Mouse (Mus musculus): ENCODE results near the gene Trim9. TPM values are rescaled to one million over a fixed set of nuclear protein-coding genes. Genes with fewer than 3 reads are reported as not detected.

The Trim9 gene
- polyA plus RNA-seq, 1 experiment = not detected

GRCm38 (mm10) chr12:70267314-70267713 lies 80.1 kb downstream of the Trim9 start:
- Histone ChIP-seq H3K79me2 (ENCODE audit: control insufficient read depth, insufficient read depth) (no peaks in the 10 kb centered on the region), H3K36me3 (ENCODE audit: control insufficient read depth, insufficient read depth) (no peaks in the 10 kb centered on the region), H3ac (ENCODE audit: control insufficient read depth, insufficient read length, low read depth) (no peak overlapping the region), H3K4me3 (ENCODE audit: insufficient read depth, poor library complexity, severe bottlenecking) (no peak overlapping the region), H3K79me3 (ENCODE audit: low read depth) (no peaks in the 10 kb centered on the region), H3K27me3 (ENCODE audit: control insufficient read depth, insufficient read depth, insufficient read length) (peaks cover 33% of the 10 kb centered on the region)
- no peak for TF ChIP-seq MAX (IDR thresholded peaks at IDR 0.05)
- no peak for TF ChIP-seq USF1 (IDR thresholded peaks at IDR 0.05; ENCODE audit: low read depth)
- TF ChIP-seq MYOD1 (IDR thresholded peaks at IDR 0.05; ENCODE audit: control insufficient read depth, insufficient read length, low read depth) = no peak
- no peak for TF ChIP-seq FOSL1 (IDR thresholded peaks at IDR 0.05; ENCODE audit: insufficient read depth, low read length, poor library complexity, severe bottlenecking)
- no peak for TF ChIP-seq CEBPB (IDR thresholded peaks at IDR 0.05; ENCODE audit: low read depth)
- TF ChIP-seq MYOG (IDR thresholded peaks at IDR 0.05; ENCODE audit: control insufficient read depth, extremely low read depth, insufficient read length) = no peak
- TF ChIP-seq CTCF (IDR thresholded peaks at IDR 0.05; ENCODE audit: control insufficient read depth, insufficient read depth, insufficient read length) = no peak

GRCm38 (mm10) chr12:70266494-70266931 lies 80.9 kb downstream of the Trim9 start:
- TF ChIP-seq MYOG (IDR thresholded peaks at IDR 0.05; ENCODE audit: control insufficient read depth, extremely low read depth, insufficient read length) = no peak
- no peak for TF ChIP-seq CEBPB (IDR thresholded peaks at IDR 0.05; ENCODE audit: low read depth)
- no peak for TF ChIP-seq CTCF (IDR thresholded peaks at IDR 0.05; ENCODE audit: control insufficient read depth, insufficient read depth, insufficient read length)
- TF ChIP-seq MYOD1 (IDR thresholded peaks at IDR 0.05; ENCODE audit: control insufficient read depth, insufficient read length, low read depth) = no peak
- no peak for TF ChIP-seq FOSL1 (IDR thresholded peaks at IDR 0.05; ENCODE audit: insufficient read depth, low read length, poor library complexity, severe bottlenecking)
- TF ChIP-seq MAX (IDR thresholded peaks at IDR 0.05) = no peak
- no peak for TF ChIP-seq USF1 (IDR thresholded peaks at IDR 0.05; ENCODE audit: low read depth)
- Histone ChIP-seq H3K27me3 (ENCODE audit: control insufficient read depth, insufficient read depth, insufficient read length) (peaks cover 31% of the 10 kb centered on the region), H3K36me3 (ENCODE audit: control insufficient read depth, insufficient read depth) (no peaks in the 10 kb centered on the region), H3ac (ENCODE audit: control insufficient read depth, insufficient read length, low read depth) (no peak overlapping the region), H3K79me3 (ENCODE audit: low read depth) (no peaks in the 10 kb centered on the region), H3K4me3 (ENCODE audit: insufficient read depth, poor library complexity, severe bottlenecking) (no peak overlapping the region), H3K79me2 (ENCODE audit: control insufficient read depth, insufficient read depth) (no peaks in the 10 kb centered on the region)

GRCm38 (mm10) chr12:70263721-70264120 lies 83.7 kb downstream of the Trim9 start:
- no peak overlapping the region for H3K4me3 ChIP-seq (ENCODE audit: insufficient read depth, poor library complexity, severe bottlenecking)
- H3K79me2 ChIP-seq (ENCODE audit: control insufficient read depth, insufficient read depth) = no peaks in the 10 kb centered on the region
- no peaks in the 10 kb centered on the region for H3K79me3 ChIP-seq (ENCODE audit: low read depth)
- H3ac ChIP-seq (ENCODE audit: control insufficient read depth, insufficient read length, low read depth) = no peak overlapping the region
- TF ChIP-seq CTCF (IDR thresholded peaks at IDR 0.05; ENCODE audit: control insufficient read depth, insufficient read depth, insufficient read length) = no peak
- H3K36me3 ChIP-seq (ENCODE audit: control insufficient read depth, insufficient read depth) = no peaks in the 10 kb centered on the region
- peaks cover 37% of the 10 kb centered on the region for H3K27me3 ChIP-seq (ENCODE audit: control insufficient read depth, insufficient read depth, insufficient read length)

GRCm38 (mm10) chr12:70262271-70262953 lies 85.0 kb downstream of the Trim9 start:
- H3K79me3 ChIP-seq (ENCODE audit: low read depth) = no peaks in the 10 kb centered on the region
- no peak overlapping the region for H3ac ChIP-seq (ENCODE audit: control insufficient read depth, insufficient read length, low read depth)
- H3K36me3 ChIP-seq (ENCODE audit: control insufficient read depth, insufficient read depth) = no peaks in the 10 kb centered on the region
- no peak for TF ChIP-seq FOSL1 (IDR thresholded peaks at IDR 0.05; ENCODE audit: insufficient read depth, low read length, poor library complexity, severe bottlenecking)
- no peak for TF ChIP-seq CTCF (IDR thresholded peaks at IDR 0.05; ENCODE audit: control insufficient read depth, insufficient read depth, insufficient read length)
- no peak for TF ChIP-seq MYOD1 (IDR thresholded peaks at IDR 0.05; ENCODE audit: control insufficient read depth, insufficient read length, low read depth)
- TF ChIP-seq MAX (IDR thresholded peaks at IDR 0.05) = no peak
- no peak for TF ChIP-seq CEBPB (IDR thresholded peaks at IDR 0.05; ENCODE audit: low read depth)
- no peak for TF ChIP-seq USF1 (IDR thresholded peaks at IDR 0.05; ENCODE audit: low read depth)
- TF ChIP-seq MYOG (IDR thresholded peaks at IDR 0.05; ENCODE audit: control insufficient read depth, extremely low read depth, insufficient read length) = no peak
- no peaks in the 10 kb centered on the region for H3K79me2 ChIP-seq (ENCODE audit: control insufficient read depth, insufficient read depth)
- H3K27me3 ChIP-seq (ENCODE audit: control insufficient read depth, insufficient read depth, insufficient read length) = peaks cover 39% of the 10 kb centered on the region
- no peak overlapping the region for H3K4me3 ChIP-seq (ENCODE audit: insufficient read depth, poor library complexity, severe bottlenecking)

GRCm38 (mm10) chr12:70251210-70251884 lies 96.1 kb downstream of the Trim9 start:
- Histone ChIP-seq H3K79me3 (ENCODE audit: low read depth) (no peaks in the 10 kb centered on the region), H3K36me3 (ENCODE audit: control insufficient read depth, insufficient read depth) (no peaks in the 10 kb centered on the region), H3K4me3 (ENCODE audit: insufficient read depth, poor library complexity, severe bottlenecking) (no peak overlapping the region), H3ac (ENCODE audit: control insufficient read depth, insufficient read length, low read depth) (no peak overlapping the region), H3K79me2 (ENCODE audit: control insufficient read depth, insufficient read depth) (no peaks in the 10 kb centered on the region), H3K27me3 (ENCODE audit: control insufficient read depth, insufficient read depth, insufficient read length) (peaks cover 51% of the 10 kb centered on the region)
- TF ChIP-seq CTCF (IDR thresholded peaks at IDR 0.05; ENCODE audit: control insufficient read depth, insufficient read depth, insufficient read length) (no peak), MYOG (IDR thresholded peaks at IDR 0.05; ENCODE audit: control insufficient read depth, extremely low read depth, insufficient read length) (no peak), MAX (IDR thresholded peaks at IDR 0.05) (no peak), FOSL1 (IDR thresholded peaks at IDR 0.05; ENCODE audit: insufficient read depth, low read length, poor library complexity, severe bottlenecking) (no peak), MYOD1 (IDR thresholded peaks at IDR 0.05; ENCODE audit: control insufficient read depth, insufficient read length, low read depth) (no peak), CEBPB (IDR thresholded peaks at IDR 0.05; ENCODE audit: low read depth) (no peak), USF1 (IDR thresholded peaks at IDR 0.05; ENCODE audit: low read depth) (no peak)
